Mouse (Mus musculus): Measurements from ENCODE around the gene Gm15319.
"Not testable (repeated sequence)": the region's sequence is repeated elsewhere in the genome, so short reads cannot be mapped to it uniquely, and the experiment has no call there.

Gm15319 gene

GRCm38 (mm10) chr8:20302759-20303158, 60.3 kb downstream of the Gm15319 start:
- in situ Hi-C loops (cut with MboI; ENCODE audit: low pct_unique_long_range_greater_than_20kb in 1 of 2, low sequenced_read_pairs in 2 of 2, unreplicated experiment in 1 of 2) = not testable (repeated sequence)

- in situ Hi-C loops (cut with MboI; ENCODE audit: low pct_unique_long_range_greater_than_20kb in 1 of 2, low sequenced_read_pairs in 2 of 2, unreplicated experiment in 1 of 2) = not testable (repeated sequence)
Measured at GRCm38 (mm10) chr8:20300042-20300441, 63.0 kb downstream of the Gm15319 start.

DNA sequence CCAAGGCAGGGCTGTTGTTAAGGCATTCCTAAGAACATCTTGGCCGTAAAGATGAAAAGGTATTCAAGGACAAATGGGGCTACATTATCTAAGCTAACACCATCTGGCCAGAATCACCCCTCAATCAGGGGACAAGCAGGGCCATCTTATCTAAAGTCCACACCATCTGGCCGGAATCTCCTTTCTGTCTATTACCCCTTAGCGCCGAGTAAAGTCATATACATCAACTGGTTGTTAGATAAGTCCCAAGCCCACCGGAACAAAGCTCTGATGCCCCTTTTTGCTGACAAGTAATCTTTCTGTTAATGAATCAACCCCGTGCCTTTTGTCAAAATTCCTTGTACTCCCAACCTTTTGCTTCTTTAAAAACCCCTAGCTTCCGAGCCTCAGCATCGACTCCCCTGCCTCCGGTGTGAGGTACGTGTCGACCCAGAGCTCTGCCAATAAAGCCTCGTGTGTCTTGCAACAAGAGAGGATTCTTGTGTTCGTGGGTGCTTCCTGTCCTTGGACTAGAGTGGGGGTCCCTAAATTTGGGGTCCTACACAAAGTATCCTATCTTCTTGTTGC, 65.0 kb downstream of the Gm15319 start:
- in situ Hi-C loops (cut with MboI; ENCODE audit: low pct_unique_long_range_greater_than_20kb in 1 of 2, low sequenced_read_pairs in 2 of 2, unreplicated experiment in 1 of 2) = not testable (repeated sequence)

DNA sequence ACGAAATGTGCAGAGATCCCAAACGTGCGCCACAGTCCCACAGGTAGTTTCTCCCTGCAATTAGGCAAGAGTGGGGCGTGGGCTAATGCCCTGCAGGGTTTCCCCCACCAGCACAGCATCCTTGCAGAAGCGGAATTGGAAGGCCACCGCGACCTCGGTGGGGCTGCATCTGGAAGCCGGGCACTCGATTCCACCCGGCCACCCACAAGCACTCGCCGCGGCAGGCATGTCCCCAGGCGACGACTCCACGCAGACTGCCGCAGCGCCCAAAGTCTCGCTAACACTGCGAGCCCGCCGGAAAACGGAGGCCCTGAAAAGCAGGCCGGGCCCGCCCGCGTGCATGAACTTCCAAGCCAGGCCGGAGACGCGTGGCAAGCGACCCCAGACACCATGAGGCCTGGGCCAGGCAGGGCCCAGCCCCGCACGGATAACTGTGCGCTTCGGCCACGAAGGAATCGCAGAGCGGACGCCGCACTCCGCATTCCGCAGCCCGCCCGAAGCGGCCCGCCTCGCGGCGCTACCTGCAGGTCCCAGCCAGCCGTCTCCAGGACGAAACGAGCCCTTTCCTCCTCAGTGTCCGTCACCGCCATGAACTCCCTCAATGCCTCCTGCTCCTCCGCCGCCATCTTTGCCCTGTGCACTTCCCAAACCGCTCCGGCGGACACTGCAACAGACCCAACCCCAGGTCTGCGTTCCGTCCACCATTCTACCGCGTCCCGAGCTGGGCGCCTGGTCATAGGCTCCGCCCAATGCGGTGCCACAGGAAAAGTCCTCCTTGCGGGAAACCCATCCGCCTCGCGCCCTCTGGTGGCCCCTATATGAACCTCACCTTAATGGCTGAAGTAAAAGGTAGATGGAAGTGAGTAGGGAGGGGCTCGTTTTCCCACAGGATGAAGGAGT, 66.0 kb downstream of the Gm15319 start:
- in situ Hi-C loops (cut with MboI; ENCODE audit: low pct_unique_long_range_greater_than_20kb in 1 of 2, low sequenced_read_pairs in 2 of 2, unreplicated experiment in 1 of 2) = not testable (repeated sequence)

DNA sequence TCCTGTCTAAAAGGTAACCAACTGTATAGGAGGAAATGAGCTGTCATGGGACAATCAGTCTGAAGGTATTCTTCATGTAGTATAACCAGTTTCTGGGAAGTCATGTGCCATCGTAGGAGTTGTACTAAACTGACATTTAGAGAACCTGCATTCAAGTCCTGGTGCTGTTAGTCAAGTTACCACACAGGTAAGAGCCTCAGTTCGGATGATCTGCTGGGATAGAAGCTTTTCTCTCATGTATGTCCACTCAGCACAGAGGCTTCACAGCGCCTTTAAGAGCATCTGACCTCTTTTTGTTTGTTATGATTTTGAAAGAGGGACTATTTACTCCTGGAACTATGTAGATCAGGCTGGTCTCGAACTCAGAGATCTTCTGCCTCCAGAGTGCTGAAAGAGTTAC, 67.1 kb downstream of the Gm15319 start:
- in situ Hi-C loops (cut with MboI; ENCODE audit: low pct_unique_long_range_greater_than_20kb in 1 of 2, low sequenced_read_pairs in 2 of 2, unreplicated experiment in 1 of 2) = not testable (repeated sequence)

- in situ Hi-C loops (cut with MboI; ENCODE audit: low pct_unique_long_range_greater_than_20kb in 1 of 2, low sequenced_read_pairs in 2 of 2, unreplicated experiment in 1 of 2) = not testable (repeated sequence)
Measured at GRCm38 (mm10) chr8:20294826-20295225, 68.2 kb downstream of the Gm15319 start.

DNA sequence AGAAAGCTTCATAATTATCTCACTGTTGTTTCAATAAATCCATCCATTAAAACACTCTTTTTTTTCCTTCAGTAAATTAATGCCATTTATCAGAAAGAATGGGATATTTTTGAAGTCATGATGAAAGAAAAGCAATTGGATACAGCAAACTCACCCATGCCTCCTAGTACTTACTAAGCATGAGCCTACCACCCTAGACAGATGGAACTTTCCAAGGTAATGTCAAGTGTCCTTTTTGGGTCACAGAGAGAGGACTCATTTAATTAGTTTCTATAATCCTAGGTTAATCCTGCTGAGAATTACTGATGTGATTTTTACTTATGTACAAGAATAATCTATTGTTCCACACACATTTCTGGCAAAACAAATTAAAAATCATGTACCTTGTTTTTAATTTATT, 69.0 kb downstream of the Gm15319 start:
- in situ Hi-C loops (cut with MboI; ENCODE audit: low pct_unique_long_range_greater_than_20kb in 1 of 2, low sequenced_read_pairs in 2 of 2, unreplicated experiment in 1 of 2) = not testable (repeated sequence)

DNA sequence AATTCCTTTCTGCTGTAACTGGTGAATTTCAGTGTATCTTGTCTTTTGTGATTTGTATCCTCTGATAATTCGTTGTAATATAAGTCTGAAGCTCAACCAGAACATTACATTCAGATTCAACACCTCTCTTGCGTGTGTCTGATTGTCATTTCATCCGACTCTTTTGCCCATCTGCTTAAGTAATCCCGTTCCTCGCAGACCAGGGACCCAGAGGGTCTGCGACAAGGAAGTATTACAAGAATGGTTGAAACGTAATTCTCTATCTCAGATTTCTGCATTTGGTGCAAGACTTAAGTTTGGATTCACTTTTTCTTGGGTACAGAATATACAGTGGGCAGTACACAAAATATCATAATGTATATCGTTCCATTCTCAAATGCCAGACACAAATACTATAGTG, 73.0 kb downstream of the Gm15319 start:
- in situ Hi-C loops (cut with MboI; ENCODE audit: low pct_unique_long_range_greater_than_20kb in 1 of 2, low sequenced_read_pairs in 2 of 2, unreplicated experiment in 1 of 2) = not testable (repeated sequence)

GRCm38 (mm10) chr8:20288878-20289277, 74.1 kb downstream of the Gm15319 start:
- in situ Hi-C loops (cut with MboI; ENCODE audit: low pct_unique_long_range_greater_than_20kb in 1 of 2, low sequenced_read_pairs in 2 of 2, unreplicated experiment in 1 of 2) = not testable (repeated sequence)

DNA sequence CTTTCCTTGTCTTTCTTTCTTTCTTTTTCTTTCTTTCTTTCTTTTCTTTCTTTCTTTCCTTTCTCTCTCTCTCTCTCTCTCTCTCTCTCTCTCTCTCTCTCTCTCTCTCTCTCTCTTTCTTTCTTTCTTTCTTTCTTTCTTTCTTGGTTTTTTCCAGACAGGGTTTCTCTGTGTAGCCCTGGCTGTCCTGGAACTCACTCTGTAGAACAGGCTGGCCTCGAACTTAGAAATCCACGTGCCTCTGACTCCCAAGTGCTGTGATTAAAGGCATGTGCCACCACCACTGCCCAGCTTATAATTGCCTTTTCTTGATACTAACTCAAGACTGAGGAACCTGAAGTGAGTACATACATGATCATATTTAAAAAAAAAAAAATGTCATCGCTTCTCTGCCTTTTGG, 75.3 kb downstream of the Gm15319 start:
- in situ Hi-C loops (cut with MboI; ENCODE audit: low pct_unique_long_range_greater_than_20kb in 1 of 2, low sequenced_read_pairs in 2 of 2, unreplicated experiment in 1 of 2) = not testable (repeated sequence)

All from mouse embryonic stem cell (cell line).